Mouse (Mus musculus): ENCODE measurements around the gene Zfp446.

DNA sequence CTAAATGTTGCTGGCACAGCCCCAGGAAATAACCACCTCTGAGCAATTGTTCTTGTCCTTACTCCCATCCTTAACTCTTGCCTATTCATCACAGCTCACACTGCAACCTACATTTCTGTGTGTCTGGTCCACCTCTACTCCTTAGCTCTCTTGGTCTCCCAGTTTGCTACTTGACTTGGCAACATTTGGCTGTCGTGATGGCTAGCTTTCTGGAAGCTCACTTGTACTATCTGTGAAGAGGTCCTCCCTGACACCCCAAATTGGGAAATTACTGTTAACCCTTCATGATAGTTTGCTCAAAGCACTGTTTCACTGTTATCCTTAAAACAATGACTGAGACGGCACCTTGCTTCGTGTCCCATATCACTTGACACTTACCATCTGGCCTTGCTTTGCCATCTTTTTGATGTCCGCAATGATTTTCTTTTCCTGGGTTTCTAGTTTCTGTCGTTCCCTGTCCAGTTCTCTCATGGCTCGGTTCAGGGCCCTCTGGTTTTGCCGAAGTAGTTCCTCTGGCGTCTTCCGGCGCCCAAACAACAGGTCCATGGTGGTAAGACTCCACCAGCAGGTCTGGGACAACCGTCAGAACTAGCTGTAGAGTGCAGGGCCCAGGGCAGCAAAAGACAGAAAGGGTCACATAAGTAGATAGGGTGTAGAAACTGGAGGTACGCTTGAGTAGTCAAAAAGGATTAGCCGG lies 56.0 kb downstream of the Zfp446 start:
- TF ChIP-seq CTCF (conservative IDR thresholded peaks at IDR 0.05; ENCODE audit: low read length) (no peak), POU5F1 (IDR thresholded peaks at IDR 0.05; ENCODE audit: borderline replicate concordance, low read length) (no peak)

Measured in E14TG2a.4 (cell line).